Mouse (Mus musculus): ENCODE results near the gene Tnc. TPM values are rescaled to one million over a fixed set of nuclear protein-coding genes. Genes with fewer than 3 reads are reported as not detected.

Gene Tnc
- 2.6 and 3.5 TPM in 2 replicates for polyA plus RNA-seq (2015; fragmentation: Nextera tagmentation; extraction: Ambion mirVana)

- Histone ChIP-seq H3K27me3 (peaks cover 26% of the 10 kb centered on the region; the same call in 1 of the 2 replicates), H3K4me3 (replicated peaks) (no peak within 1 kb of the TSS), H3K27ac (no peak within 1 kb of the TSS), H3K9me3 (replicated peaks) (no peaks in the 10 kb centered on the region), H3K36me3 (no peaks in the 10 kb centered on the region), H3K4me1 (replicated peaks) (no peaks in the 10 kb centered on the region), H3K9ac (no peak within 1 kb of the TSS), H3K4me2 (peak within 1 kb of the TSS; percentile 21; the same call in 1 of the 2 replicates)
- DNase-seq (no peak), ATAC-seq (ENCODE audit: low read depth) (no peak)
- 4% methylated on average over 26 of the region's 26 CpGs for WGBS (ENCODE audit: insufficient replicate concordance)
Observed at GRCm38 (mm10) chr4:64046831-64047493, at the start of gene Tnc. Tnc (minus strand) TSS chr4:64047015.

GRCm38 (mm10) chr4:64094221-64094620 is 47.4 kb upstream of the Tnc start:
- H3K4me2 ChIP-seq, result no peak overlapping the region
- H3K27ac ChIP-seq, result no peak overlapping the region
- H3K9ac ChIP-seq, result no peak overlapping the region
- WGBS (ENCODE audit: insufficient replicate concordance), result 64% methylated on average over 5 of the region's 5 CpGs
- H3K9me3 ChIP-seq (replicated peaks), result no peaks in the 10 kb centered on the region
- H3K4me3 ChIP-seq (replicated peaks), result no peak overlapping the region
- H3K36me3 ChIP-seq, result no peaks in the 10 kb centered on the region
- no peaks in the 10 kb centered on the region for H3K27me3 ChIP-seq
- DNase-seq (no peak), ATAC-seq (ENCODE audit: low read depth) (no peak)
- no peaks in the 10 kb centered on the region for H3K4me1 ChIP-seq (replicated peaks)

DNA sequence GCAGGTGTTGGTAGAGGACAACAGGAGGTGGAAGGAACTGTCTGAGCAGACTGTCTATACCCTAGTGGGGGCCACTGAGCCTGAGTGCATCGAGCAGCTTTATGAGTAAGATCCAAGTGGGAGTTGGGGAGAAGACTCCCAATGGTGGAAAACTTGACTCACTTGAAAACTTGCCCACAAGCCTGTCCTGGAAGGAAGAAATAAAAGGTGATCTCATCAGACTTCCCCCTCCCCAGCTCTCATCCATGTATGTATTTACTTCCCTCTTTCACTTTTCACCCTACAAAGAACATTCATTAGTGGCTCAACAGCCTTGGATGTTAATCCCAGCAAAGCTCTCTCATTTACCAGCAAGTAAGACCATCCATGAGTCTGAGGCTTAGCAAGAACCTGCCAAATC is 46.0 kb upstream of the Tnc start:
- Histone ChIP-seq H3K27ac (no peak overlapping the region), H3K36me3 (no peaks in the 10 kb centered on the region), H3K4me1 (replicated peaks) (no peaks in the 10 kb centered on the region), H3K27me3 (no peaks in the 10 kb centered on the region), H3K9ac (no peak overlapping the region), H3K9me3 (replicated peaks) (no peaks in the 10 kb centered on the region), H3K4me2 (no peak overlapping the region), H3K4me3 (replicated peaks) (no peak overlapping the region)
- DNase-seq (no peak), ATAC-seq (ENCODE audit: low read depth) (no peak)
- WGBS (ENCODE audit: insufficient replicate concordance), result 50% methylated on average over 1 of the region's 1 CpGs

DNA sequence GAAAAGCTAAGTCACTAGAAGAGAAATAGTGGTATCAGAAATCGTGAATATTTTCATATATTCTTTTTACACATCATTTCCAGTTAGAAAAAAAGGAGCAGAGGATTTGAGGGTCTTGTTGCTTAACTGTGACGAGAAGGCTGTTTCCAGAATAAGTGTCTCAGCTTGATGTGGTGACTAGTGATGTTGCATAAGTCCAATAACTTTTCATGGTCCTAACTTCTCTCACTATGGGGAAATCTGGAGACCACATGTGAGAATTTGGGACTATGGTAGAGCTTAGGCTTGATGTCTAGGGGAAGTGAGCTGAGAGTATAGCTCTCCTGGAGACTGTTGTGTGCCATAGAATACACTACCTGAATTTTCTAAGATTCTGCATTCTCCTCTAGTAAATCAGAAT is 42.6 kb upstream of the Tnc start:
- H3K4me3 ChIP-seq (replicated peaks), result no peak overlapping the region
- H3K9me3 ChIP-seq (replicated peaks), result no peaks in the 10 kb centered on the region
- H3K27me3 ChIP-seq, result no peaks in the 10 kb centered on the region
- H3K4me2 ChIP-seq, result no peak overlapping the region
- DNase-seq (no peak), ATAC-seq (ENCODE audit: low read depth) (no peak)
- H3K4me1 ChIP-seq (replicated peaks), result no peaks in the 10 kb centered on the region
- 39% methylated on average over 2 of the region's 2 CpGs for WGBS (ENCODE audit: insufficient replicate concordance)
- no peak overlapping the region for H3K27ac ChIP-seq
- H3K36me3 ChIP-seq, result no peaks in the 10 kb centered on the region
- H3K9ac ChIP-seq, result no peak overlapping the region

GRCm38 (mm10) chr4:64087675-64088074 is 40.9 kb upstream of the Tnc start:
- Histone ChIP-seq H3K27me3 (no peaks in the 10 kb centered on the region), H3K36me3 (no peaks in the 10 kb centered on the region), H3K27ac (no peak overlapping the region), H3K4me2 (no peak overlapping the region), H3K4me3 (replicated peaks) (no peak overlapping the region), H3K9ac (no peak overlapping the region), H3K9me3 (replicated peaks) (no peaks in the 10 kb centered on the region), H3K4me1 (replicated peaks) (no peaks in the 10 kb centered on the region)
- ATAC-seq (ENCODE audit: low read depth) (no peak), DNase-seq (no peak)
- whole genome bisulfite sequencing (ENCODE audit: insufficient replicate concordance), result 64% methylated on average over 2 of the region's 2 CpGs

- no peak overlapping the region for H3K4me3 ChIP-seq (replicated peaks)
- DNase-seq, result no peak
Observed at GRCm38 (mm10) chr4:64085993-64086567, 39.3 kb upstream of the Tnc start.

DNA sequence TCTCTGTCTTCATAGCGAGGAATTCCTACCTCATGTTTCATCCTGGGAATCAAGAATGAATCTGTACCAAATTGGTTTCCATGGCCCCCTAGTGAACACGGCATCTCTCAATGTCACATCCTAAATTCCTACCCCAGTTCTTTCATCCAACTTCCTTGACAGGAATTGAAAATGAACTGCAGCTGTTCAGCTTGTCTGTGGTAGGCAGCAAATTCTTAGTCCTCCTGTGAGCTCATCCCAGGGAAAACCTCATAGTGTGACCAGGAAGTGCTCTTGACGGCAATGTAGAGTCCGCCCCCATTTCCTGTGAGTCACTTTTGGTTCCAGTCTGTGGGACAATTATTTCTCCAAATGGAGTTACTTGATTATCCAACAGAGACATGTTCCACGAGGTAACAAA is 37.0 kb upstream of the Tnc start:
- WGBS (ENCODE audit: insufficient replicate concordance), result 42% methylated on average over 5 of the region's 5 CpGs
- H3K4me3 ChIP-seq (replicated peaks), result no peak overlapping the region
- H3K9ac ChIP-seq, result no peak overlapping the region
- no peaks in the 10 kb centered on the region for H3K36me3 ChIP-seq
- no peaks in the 10 kb centered on the region for H3K9me3 ChIP-seq (replicated peaks)
- DNase-seq (no peak), ATAC-seq (ENCODE audit: low read depth) (no peak)
- H3K27me3 ChIP-seq, result no peaks in the 10 kb centered on the region
- no peak overlapping the region for H3K27ac ChIP-seq
- H3K4me1 ChIP-seq (replicated peaks), result no peaks in the 10 kb centered on the region
- H3K4me2 ChIP-seq, result no peak overlapping the region

More at GRCm38 (mm10) chr4:64085993-64086567, 39.3 kb upstream of the Tnc start:
- WGBS (ENCODE audit: insufficient replicate concordance), result 46% methylated on average over 1 of the region's 1 CpGs
- Histone ChIP-seq H3K9me3 (replicated peaks) (no peaks in the 10 kb centered on the region), H3K27me3 (no peaks in the 10 kb centered on the region), H3K4me1 (replicated peaks) (no peaks in the 10 kb centered on the region), H3K9ac (no peak overlapping the region), H3K27ac (no peak overlapping the region), H3K4me2 (no peak overlapping the region), H3K36me3 (no peaks in the 10 kb centered on the region)
- ATAC-seq (ENCODE audit: low read depth), result no peak

DNA sequence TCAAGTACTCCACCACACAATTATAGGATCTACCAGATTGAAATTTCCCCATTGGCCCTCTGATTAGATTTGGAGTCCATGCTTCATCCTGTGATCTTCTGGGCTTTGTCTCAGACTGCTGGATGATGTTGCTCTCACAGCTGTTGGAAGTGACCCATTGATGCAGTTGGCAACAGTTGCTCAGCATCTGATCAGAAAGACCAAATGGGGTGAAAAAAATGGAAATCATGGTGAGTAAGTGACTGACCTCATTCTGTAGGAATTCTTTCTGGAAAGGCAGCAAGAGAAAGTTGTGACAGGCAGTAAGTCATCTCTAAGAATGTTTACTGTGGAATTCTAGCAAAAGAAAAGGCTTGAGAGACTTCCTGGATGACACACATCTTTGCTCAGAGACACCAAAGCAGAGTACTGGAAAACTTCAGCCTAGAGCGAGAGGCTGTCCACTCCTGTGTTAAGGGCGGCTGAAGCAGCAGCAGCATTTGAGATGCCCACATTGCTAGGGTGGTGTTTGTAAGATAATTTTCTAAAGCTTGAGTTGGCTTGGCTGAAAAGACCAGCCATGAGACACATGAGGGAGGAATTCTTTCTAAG is 31.3 kb upstream of the Tnc start:
- Histone ChIP-seq H3K9me3 (replicated peaks) (no peaks in the 10 kb centered on the region), H3K9ac (no peak overlapping the region), H3K4me1 (replicated peaks) (no peaks in the 10 kb centered on the region), H3K4me2 (no peak overlapping the region), H3K27me3 (no peaks in the 10 kb centered on the region), H3K36me3 (no peaks in the 10 kb centered on the region), H3K27ac (no peak overlapping the region), H3K4me3 (replicated peaks) (no peak overlapping the region)
- ATAC-seq (ENCODE audit: low read depth) (no peak), DNase-seq (no peak)
- 72% methylated on average over 2 of the region's 2 CpGs for WGBS (ENCODE audit: insufficient replicate concordance)

- ATAC-seq (ENCODE audit: low read depth) (no peak), DNase-seq (no peak)
- no peak overlapping the region for H3K4me2 ChIP-seq
- H3K4me1 ChIP-seq (replicated peaks), result no peaks in the 10 kb centered on the region
- no peaks in the 10 kb centered on the region for H3K27me3 ChIP-seq
- no peak overlapping the region for H3K9ac ChIP-seq
- H3K9me3 ChIP-seq (replicated peaks), result no peaks in the 10 kb centered on the region
- H3K36me3 ChIP-seq, result no peaks in the 10 kb centered on the region
- WGBS (ENCODE audit: insufficient replicate concordance), result 49% methylated on average over 6 of the region's 6 CpGs
- no peak overlapping the region for H3K4me3 ChIP-seq (replicated peaks)
- no peak overlapping the region for H3K27ac ChIP-seq
Observed at GRCm38 (mm10) chr4:64076349-64077025, 29.7 kb upstream of the Tnc start.

DNA sequence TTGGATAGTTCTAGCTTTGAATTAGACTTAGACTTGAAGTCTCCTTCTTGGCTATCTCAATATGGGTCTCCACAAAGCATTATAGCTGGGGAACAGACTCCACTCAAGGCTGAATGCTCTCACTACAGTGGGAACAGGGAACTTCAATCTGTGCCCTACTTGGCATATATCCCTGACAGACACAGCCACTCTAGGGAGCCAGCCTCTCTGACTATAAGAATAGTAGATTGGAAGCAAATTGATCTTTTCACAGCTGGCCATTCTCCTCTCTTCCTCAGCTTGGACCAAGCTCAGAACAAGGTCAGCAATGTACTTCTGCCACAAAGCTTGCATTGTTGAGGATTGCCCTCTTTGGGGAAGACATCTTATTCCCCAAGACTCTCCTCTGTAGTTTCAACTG is 27.9 kb upstream of the Tnc start:
- ATAC-seq (ENCODE audit: low read depth) (no peak), DNase-seq (no peak)
- H3K9ac ChIP-seq, result no peak overlapping the region
- no peaks in the 10 kb centered on the region for H3K4me1 ChIP-seq (replicated peaks)
- H3K27ac ChIP-seq, result no peak overlapping the region
- no peaks in the 10 kb centered on the region for H3K36me3 ChIP-seq
- H3K27me3 ChIP-seq, result no peaks in the 10 kb centered on the region
- H3K4me2 ChIP-seq, result no peak overlapping the region
- no peak overlapping the region for H3K4me3 ChIP-seq (replicated peaks)
- no peaks in the 10 kb centered on the region for H3K9me3 ChIP-seq (replicated peaks)

- Histone ChIP-seq H3K36me3 (no peaks in the 10 kb centered on the region), H3K4me2 (no peak overlapping the region), H3K27me3 (no peaks in the 10 kb centered on the region), H3K4me3 (replicated peaks) (no peak overlapping the region), H3K9ac (no peak overlapping the region), H3K4me1 (replicated peaks) (no peaks in the 10 kb centered on the region), H3K27ac (no peak overlapping the region), H3K9me3 (replicated peaks) (no peaks in the 10 kb centered on the region)
- ATAC-seq (ENCODE audit: low read depth) (no peak), DNase-seq (no peak)
- 58% methylated on average over 7 of the region's 7 CpGs for WGBS (ENCODE audit: insufficient replicate concordance)
Observed at GRCm38 (mm10) chr4:64067394-64067793, 20.6 kb upstream of the Tnc start.
